Mouse (Mus musculus): ENCODE measurements around the gene Gm20906. TPM values are rescaled to one million over a fixed set of nuclear protein-coding genes. Genes with fewer than 3 reads are reported as not detected.
"Not testable (repeated sequence)": the region's sequence is repeated elsewhere in the genome, so short reads cannot be mapped to it uniquely, and the experiment has no call there.

The Gm20906 gene
- not detected in 2 replicates for polyA plus RNA-seq (2015; fragmentation: Nextera tagmentation; extraction: Ambion mirVana)

DNA sequence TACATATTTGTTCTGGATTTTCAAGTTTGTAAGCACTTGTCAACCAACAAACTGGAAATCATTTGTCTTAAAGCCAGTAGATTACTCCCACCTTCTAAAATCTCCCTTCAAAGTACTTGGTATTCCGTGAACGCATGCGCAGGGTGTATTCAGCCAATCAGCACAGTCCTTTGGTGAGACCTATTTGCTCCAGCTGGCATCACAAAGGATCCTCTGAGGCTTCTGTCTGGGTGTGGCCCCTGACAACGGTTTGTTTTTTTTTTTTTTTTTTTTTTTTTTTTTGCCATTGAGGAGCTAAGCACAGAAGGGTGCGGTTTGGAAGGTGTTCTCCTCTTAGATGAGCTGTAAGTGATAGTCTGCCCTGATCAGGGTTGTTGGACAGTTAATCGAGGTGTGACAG, at the start of gene Gm20906:
Gene Gm20906, plus strand, starts transcription at position 301 of the 400 bp plus-strand sequence.
- not testable (repeated sequence) for H3K36me3 ChIP-seq (replicated peaks); H3K9ac ChIP-seq; H3K4me3 ChIP-seq; H3K27me3 ChIP-seq (replicated peaks); H3K9me3 ChIP-seq; H3K4me2 ChIP-seq; ATAC-seq (replicated peaks); H3K27ac ChIP-seq; H3K4me1 ChIP-seq
- no CpG with 5 or more reads among the region's 6 CpGs for WGBS

All from midbrain, embryonic 15.5 days (tissue).